Mouse (Mus musculus) CH12F3 (cell line): ENCODE data around the gene Prkce.

Experiments
- in situ Hi-C: fragments of 300-500 bp; cut with MboI; formaldehyde crosslinking; loops from 2 replicates; pipeline ENCODE4 v1.14.3; 2020; ENCODE audit warnings: low sequenced_read_pairs

The Prkce gene

GRCm38 (mm10) chr17:86167320-86168230 lies at the start of gene Prkce:
Prkce (plus strand) TSS chr17:86167785.
- in situ Hi-C loops, result loop anchor here (10.0 to 25.0 kb wide), 2 partner anchors 287 to 645 kb away; no protein-coding TSS in a partner anchor

- in situ Hi-C loops, result no loop called here
Measured at GRCm38 (mm10) chr17:86123146-86123545, 44.4 kb upstream of the Prkce start.

GRCm38 (mm10) chr17:86125908-86126307 lies 41.7 kb upstream of the Prkce start:
- in situ Hi-C loops, result no loop called here

GRCm38 (mm10) chr17:86128198-86128597 lies 39.4 kb upstream of the Prkce start:
- in situ Hi-C loops, result no loop called here

- in situ Hi-C loops, result no loop called here
Measured at GRCm38 (mm10) chr17:86132534-86132933, 35.1 kb upstream of the Prkce start.

- in situ Hi-C loops, result no loop called here
Measured at GRCm38 (mm10) chr17:86134461-86134860, 33.1 kb upstream of the Prkce start.

GRCm38 (mm10) chr17:86135835-86136234 lies 31.8 kb upstream of the Prkce start:
- in situ Hi-C loops, result no loop called here

- in situ Hi-C loops, result no loop called here
Measured at GRCm38 (mm10) chr17:86144537-86145078, 23.0 kb upstream of the Prkce start.

- in situ Hi-C loops, result no loop called here
Measured at GRCm38 (mm10) chr17:86145079-86145951, 22.3 kb upstream of the Prkce start, which contains the start of gene Srbd1. Srbd1 (minus strand) TSS chr17:86145175.

- in situ Hi-C loops, result loop anchor here (25.0 kb wide), 1 partner anchor 663 kb away; no protein-coding TSS in a partner anchor
Measured at GRCm38 (mm10) chr17:86149726-86150125, 17.9 kb upstream of the Prkce start.

- in situ Hi-C loops, result loop anchor here (25.0 kb wide), 1 partner anchor 661 kb away; no protein-coding TSS in a partner anchor
Measured at GRCm38 (mm10) chr17:86150867-86151348, 16.7 kb upstream of the Prkce start.

- in situ Hi-C loops, result loop anchor here (25.0 kb wide), 1 partner anchor 655 kb away; no protein-coding TSS in a partner anchor
Measured at GRCm38 (mm10) chr17:86156999-86157398, 10.6 kb upstream of the Prkce start.

GRCm38 (mm10) chr17:86162672-86163071 lies 4.9 kb upstream of the Prkce start:
- in situ Hi-C loops, result loop anchor here (10.0 to 25.0 kb wide), 2 partner anchors 292 to 650 kb away; no protein-coding TSS in a partner anchor

- in situ Hi-C loops, result loop anchor here (10.0 to 25.0 kb wide), 2 partner anchors 290 to 648 kb away; no protein-coding TSS in a partner anchor
Measured at GRCm38 (mm10) chr17:86164416-86164815, 3.2 kb upstream of the Prkce start.

- in situ Hi-C loops, result loop anchor here (10.0 to 25.0 kb wide), 2 partner anchors 289 to 646 kb away; no protein-coding TSS in a partner anchor
Measured at GRCm38 (mm10) chr17:86166051-86166566, 1.5 kb upstream of the Prkce start.

- in situ Hi-C loops, result loop anchor here (10.0 to 25.0 kb wide), 2 partner anchors 288 to 646 kb away; no protein-coding TSS in a partner anchor
Measured at GRCm38 (mm10) chr17:86166567-86167319, 842 bp upstream of the Prkce start.

GRCm38 (mm10) chr17:86168231-86168981 lies 821 bp downstream of the Prkce start:
- in situ Hi-C loops, result loop anchor here (10.0 to 25.0 kb wide), 2 partner anchors 286 to 644 kb away; no protein-coding TSS in a partner anchor

- in situ Hi-C loops, result loop anchor here (10.0 to 25.0 kb wide), 2 partner anchors 286 to 643 kb away; no protein-coding TSS in a partner anchor
Measured at GRCm38 (mm10) chr17:86169092-86169491, 1.5 kb downstream of the Prkce start.
